Mouse (Mus musculus): Measurements from ENCODE around the gene Tep1.

DNA sequence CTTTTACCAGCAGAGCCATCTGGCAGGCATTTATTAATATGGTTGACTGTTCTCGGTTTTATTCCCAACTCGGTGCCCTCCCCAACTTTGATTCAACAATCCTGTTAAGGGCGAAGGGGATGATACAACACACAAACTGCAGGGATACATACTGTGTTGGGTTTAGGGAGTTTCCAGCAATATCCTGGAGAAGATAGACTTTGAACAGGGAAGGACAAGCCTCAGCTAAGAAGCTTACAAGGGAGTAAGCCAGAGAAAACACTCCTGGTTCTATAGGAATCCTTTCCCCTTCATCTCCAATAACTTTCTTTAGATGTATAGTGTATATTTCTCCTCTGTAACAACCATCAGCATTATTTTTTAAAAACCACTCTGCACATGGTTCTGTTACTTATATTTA, 4.8 kb upstream of the Tep1 start:
- TF ChIP-seq POLR2A (IDR thresholded peaks at IDR 0.05; ENCODE audit: control insufficient read depth, low read depth, low read length) (no peak), CTCF (IDR thresholded peaks at IDR 0.05; ENCODE audit: control insufficient read depth, insufficient read depth, insufficient replicate concordance, low read depth, low read length) (no peak)
